7 mouse cellular contexts compared by ENCODE assay signal in the genomic region with DNA sequence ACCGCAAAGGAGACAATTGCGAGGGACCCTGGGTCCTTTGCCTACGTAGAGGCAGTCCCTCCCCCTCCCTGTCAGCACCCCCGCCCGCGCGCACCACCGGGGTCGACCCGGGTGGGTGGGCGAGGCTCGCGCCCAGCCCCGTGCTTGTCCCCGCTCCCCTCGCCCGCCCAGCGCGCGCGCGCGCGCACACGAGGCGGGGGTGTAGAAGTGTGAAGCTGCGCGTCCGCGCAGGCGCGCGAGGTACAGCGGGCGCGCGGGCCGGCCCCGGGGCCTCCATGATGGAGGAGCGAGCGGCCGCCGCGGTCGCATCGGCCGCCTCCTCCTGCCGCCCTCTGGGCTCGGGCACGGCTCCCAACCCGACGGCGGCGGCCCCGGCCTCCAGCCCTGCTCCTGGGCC. TPM values are rescaled to one million over a fixed set of nuclear protein-coding genes. Genes with fewer than 3 reads are reported as not detected.
DNase-seq lines count a peak whose midpoint lies in the region; ATAC-seq lines count a peak whose summit lies in the region.

No protein-coding gene starts in this region.

- peak overlapping the region; percentile 99 for H3K27ac ChIP-seq in hindbrain, embryonic 16.5 days (ENCODE audit: low read depth, low read length)

- peak; percentile 66 for ATAC-seq in hindbrain, embryonic 16.5 days
- ATAC-seq in megakaryocyte progenitor cell, adult 5-6 weeks (replicated peaks; ENCODE audit: poor library complexity): peak; percentile 47

- under 1% methylated on average over 46 of the region's 55 CpGs for WGBS in hindbrain, embryonic 16.5 days

- H3K36me3 ChIP-seq in hindbrain, embryonic 16.5 days (ENCODE audit: control insufficient read depth, insufficient read depth, low read length): no peaks in the 10 kb centered on the region

- DNase-seq in adrenal gland, adult 18-20 months (ENCODE audit: low spot score in 2 of 2): peak; percentile 75 to 78
- DNase-seq in cerebellum, postnatal 36 days: peak; percentile 75 to 85
- peak; percentile 59 for DNase-seq in gastrocnemius, adult 18-20 months (ENCODE audit: low spot score)
- DNase-seq in left cerebral cortex, postnatal 14 days (ENCODE audit: low spot score in 2 of 2): peak; percentile 81 to 85
- peak; percentile 66 to 74 for DNase-seq in right cerebral cortex, postnatal 36 days (ENCODE audit: low spot score in 2 of 2)

- peak overlapping the region; percentile 99 for H3K9ac ChIP-seq in hindbrain, embryonic 16.5 days (ENCODE audit: low read depth, low read length)

- H3K4me3 ChIP-seq in hindbrain, embryonic 16.5 days (ENCODE audit: low read length): peak overlapping the region; percentile 82

- H3K27me3 ChIP-seq in hindbrain, embryonic 16.5 days (replicated peaks; ENCODE audit: control insufficient read depth, insufficient read depth, low read length): no peaks in the 10 kb centered on the region

- H3K4me1 ChIP-seq in hindbrain, embryonic 16.5 days (ENCODE audit: control insufficient read depth, insufficient read depth, low read depth, low read length): peaks cover 61% of the 10 kb centered on the region

- intact Hi-C loops in left cerebral cortex, postnatal 14 days (cut with DNase I): loop anchor here (5.0 kb wide), 1 partner anchor 414 kb away; a partner anchor contains a TSS

- H3K4me2 ChIP-seq in hindbrain, embryonic 16.5 days (ENCODE audit: low read length): peak overlapping the region; percentile 83

- H3K9me3 ChIP-seq in hindbrain, embryonic 16.5 days (ENCODE audit: control insufficient read depth, low read length): no peaks in the 10 kb centered on the region

RNA-seq across cellular contexts. Expression of a gene that starts 0.4 kb away (rescaled TPM):
- total RNA-seq in adrenal gland, adult 18-20 months (2021): 10 to 100 TPM; 67.7 to 69.3 TPM
- 10 to 100 TPM in 1 of 2 experiments, 1 to 10 TPM in 1; 9.8 to 13.6 TPM for total RNA-seq in gastrocnemius, adult 18-20 months (2021)
- polyA plus RNA-seq in hindbrain, embryonic 16.5 days (2015; fragmentation: Nextera tagmentation; extraction: Ambion mirVana): 159 and 170 TPM in 2 replicates
- total RNA-seq in left cerebral cortex, postnatal 14 days (2021): 100 to 1,000 TPM; 333 to 347 TPM
- total RNA-seq in megakaryocyte progenitor cell, adult 5-6 weeks (2015): 28.2 and 39.0 TPM in 2 replicates
- total RNA-seq in megakaryocyte progenitor cell, adult 5-6 weeks (2017): 40.0 and 43.5 TPM in 2 replicates

RNA-seq across cellular contexts. Expression of a gene that starts 0.5 kb away (rescaled TPM):
- total RNA-seq in adrenal gland, adult 18-20 months (2021): 10 to 100 TPM; 23.7 to 25.2 TPM
- total RNA-seq in gastrocnemius, adult 18-20 months (2021): 10 to 100 TPM; 51.7 to 58.0 TPM
- 46.9 and 48.4 TPM in 2 replicates for polyA plus RNA-seq in hindbrain, embryonic 16.5 days (2015; fragmentation: Nextera tagmentation; extraction: Ambion mirVana)
- total RNA-seq in left cerebral cortex, postnatal 14 days (2021): 10 to 100 TPM; 50.3 to 57.2 TPM
- 11.5 and 13.1 TPM in 2 replicates for total RNA-seq in megakaryocyte progenitor cell, adult 5-6 weeks (2015)
- total RNA-seq in megakaryocyte progenitor cell, adult 5-6 weeks (2017): 9.8 and 14.3 TPM in 2 replicates

RNA-seq across cellular contexts. Expression of a gene that starts 26.6 kb away (rescaled TPM):
- total RNA-seq in adrenal gland, adult 18-20 months (2021): 10 to 100 TPM; 13.9 to 23.3 TPM
- total RNA-seq in gastrocnemius, adult 18-20 months (2021): 1 to 10 TPM; 4.9 to 5.9 TPM
- 5.2 and 6.5 TPM in 2 replicates for polyA plus RNA-seq in hindbrain, embryonic 16.5 days (2015; fragmentation: Nextera tagmentation; extraction: Ambion mirVana)
- 1 to 10 TPM; 9.0 to 9.3 TPM for total RNA-seq in left cerebral cortex, postnatal 14 days (2021)
- total RNA-seq in megakaryocyte progenitor cell, adult 5-6 weeks (2015): 6.2 and 8.8 TPM in 2 replicates
- 6.0 and 8.8 TPM in 2 replicates for total RNA-seq in megakaryocyte progenitor cell, adult 5-6 weeks (2017)

RNA-seq across cellular contexts. Expression of a gene that starts 34.9 kb away (rescaled TPM):
- 100 to 1,000 TPM in 1 of 2 experiments, 10 to 100 TPM in 1; 89.3 to 253 TPM for total RNA-seq in adrenal gland, adult 18-20 months (2021)
- 10 to 100 TPM; 14.0 to 14.3 TPM for total RNA-seq in gastrocnemius, adult 18-20 months (2021)
- polyA plus RNA-seq in hindbrain, embryonic 16.5 days (2015; fragmentation: Nextera tagmentation; extraction: Ambion mirVana): 9.6 and 11.5 TPM in 2 replicates
- total RNA-seq in left cerebral cortex, postnatal 14 days (2021): 1 to 10 TPM; 3.8 to 5.7 TPM
- total RNA-seq in megakaryocyte progenitor cell, adult 5-6 weeks (2015): 73.2 and 79.5 TPM in 2 replicates
- total RNA-seq in megakaryocyte progenitor cell, adult 5-6 weeks (2017): 39.1 and 48.3 TPM in 2 replicates

RNA-seq across cellular contexts. Expression of a gene that starts 59.0 kb away (rescaled TPM):
- 1 to 10 TPM; 3.1 to 3.8 TPM for total RNA-seq in adrenal gland, adult 18-20 months (2021)
- total RNA-seq in gastrocnemius, adult 18-20 months (2021): 1 to 10 TPM in 1 of 2 experiments, under 1 TPM in 1; 0.89 to 1.6 TPM
- 2.9 and 3.5 TPM in 2 replicates for polyA plus RNA-seq in hindbrain, embryonic 16.5 days (2015; fragmentation: Nextera tagmentation; extraction: Ambion mirVana)
- 100 to 1,000 TPM; 130 to 141 TPM for total RNA-seq in left cerebral cortex, postnatal 14 days (2021)
- total RNA-seq in megakaryocyte progenitor cell, adult 5-6 weeks (2015): not detected in 2 replicates
- total RNA-seq in megakaryocyte progenitor cell, adult 5-6 weeks (2017): 0.04 and 0.17 TPM in 2 replicates

Comparison
In these comparisons a context has a peak if more than half of its experiments do, and no peak if none do; other contexts are left out.
1. Peak in every context shown above with its lines: DNase-seq, ATAC-seq, H3K4me3 ChIP-seq and H3K27ac ChIP-seq.
2. RNA of a gene that starts 0.4 kb away (total RNA-seq): 333 to 347 TPM in left cerebral cortex, postnatal 14 days; 67.7 to 69.3 TPM in adrenal gland, adult 18-20 months, 28.2 to 43.5 TPM in megakaryocyte progenitor cell, adult 5-6 weeks and 9.8 to 13.6 TPM in gastrocnemius, adult 18-20 months; every median in the first group is over 4 times any median in the second.